Mouse (Mus musculus) spleen, adult 2 months (tissue): ENCODE data around the gene Cnn1. TPM values are rescaled to one million over a fixed set of nuclear protein-coding genes. Genes with fewer than 3 reads are reported as not detected.

Source experiments
- DNase-seq, 2 experiments: peaks; one replicate each; pipeline versions ENCODE4 v3.0.0 to v3.0.0-alpha.2; 2012 to 2021; ENCODE audit warnings: low spot score in 2 of 2, low read depth in 1 of 2
- H3K27ac ChIP-seq: fragments of 200-500 bp; 2 replicates; pipeline ENCODE4 v1.5.1; 2012; ENCODE audit warnings: low read length, inconsistent platforms; ENCODE audit not compliant: insufficient read depth
- H3K27me3 ChIP-seq: fragments of 200-500 bp; 2 replicates; pipeline ENCODE4 v1.6.1; 2012; ENCODE audit warnings: mild to moderate bottlenecking, moderate library complexity, low read length, inconsistent platforms; ENCODE audit not compliant: control insufficient read depth, insufficient read depth
- H3K36me3 ChIP-seq: fragments of 200-500 bp; 2 replicates; pipeline ENCODE4 v1.6.1; 2012; ENCODE audit warnings: mild to moderate bottlenecking, low read length, inconsistent platforms; ENCODE audit not compliant: control insufficient read depth, insufficient read depth
- H3K4me1 ChIP-seq: fragments of 200-500 bp; 2 replicates; pipeline ENCODE4 v1.6.1; 2011; ENCODE audit warnings: inconsistent platforms; ENCODE audit not compliant: control insufficient read depth, insufficient read depth, insufficient read length
- H3K4me3 ChIP-seq: fragments of 200-500 bp; 2 replicates; pipeline ENCODE4 v1.5.1; 2011; ENCODE audit warnings: mild to moderate bottlenecking, inconsistent platforms; ENCODE audit not compliant: insufficient read depth, insufficient read length; ENCODE audit errors: extremely low read depth
- CTCF ChIP-seq: fragments of 200-500 bp; IDR thresholded peaks from 2 replicates; pipeline ENCODE4 v1.5.1; 2011; ENCODE audit warnings: mild to moderate bottlenecking, inconsistent platforms; ENCODE audit not compliant: insufficient read depth, insufficient read length, insufficient replicate concordance; ENCODE audit errors: extremely low read depth
- POLR2A ChIP-seq: fragments of 200-500 bp; IDR thresholded peaks from 2 replicates; pipeline ENCODE4 v1.6.1; 2011; ENCODE audit warnings: low read depth, low read length, inconsistent platforms
- WGBS: fragments of 180-500 bp; shearing (Covaris S2); methylation state at CpG from one replicate; pipeline ENCODE4 v1.1.7; 2018; 5-methylcytosine and 5-hydroxymethylcytosine counted together
- polyA plus RNA-seq: library from polyadenylated mRNA; depleted of rRNA; stranded (reverse); fragments of >200 nt; gene quantifications from 2 replicates; pipeline ENCODE4 v1.2.3, GENCODE M21; 2012

The Cnn1 gene
- polyA plus RNA-seq, 1 experiment = 7.2 TPM

DNA sequence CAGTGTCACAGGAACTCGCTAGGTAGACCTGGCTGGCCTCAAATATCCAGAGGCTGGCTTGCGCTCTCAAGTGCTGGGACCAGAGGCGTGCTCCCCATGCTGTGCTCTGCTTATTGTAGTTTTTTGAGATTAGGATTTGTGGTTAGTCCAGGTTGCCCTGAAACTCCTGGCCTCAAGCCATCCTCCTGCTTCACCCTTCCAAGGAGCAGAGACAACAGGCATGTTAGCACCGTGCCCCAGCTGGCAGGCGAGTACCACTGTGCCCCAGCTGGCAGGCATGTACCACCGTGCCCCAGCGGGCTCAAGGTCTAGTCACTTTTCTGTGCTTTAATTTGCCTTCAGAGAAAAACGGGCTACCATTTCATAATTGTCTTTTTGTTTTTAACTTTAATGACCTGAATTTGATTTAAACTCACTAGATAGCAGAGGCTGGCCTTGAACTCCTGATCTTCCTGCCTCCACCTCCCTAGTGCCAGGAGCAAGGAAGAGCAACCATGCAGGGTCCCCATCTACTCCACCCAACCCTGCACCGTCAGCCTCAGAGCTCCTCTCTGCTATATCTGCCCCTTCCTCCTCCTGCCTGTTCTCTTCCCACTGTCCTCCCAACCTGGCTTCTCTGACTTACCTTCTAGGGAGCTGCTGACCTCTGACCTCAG is 36.1 kb downstream of the Cnn1 start:
- TF ChIP-seq CTCF (no peak), POLR2A (no peak)
- no peak for DNase-seq
- H3K36me3 ChIP-seq = no peaks in the 10 kb centered on the region
- no peak overlapping the region; the same call in 1 of the 2 replicates for H3K4me3 ChIP-seq
- H3K27me3 ChIP-seq = no peaks in the 10 kb centered on the region
- 69% methylated on average over 9 of the region's 9 CpGs for WGBS
- peaks cover 23% of the 10 kb centered on the region; the same call in 1 of the 2 replicates for H3K4me1 ChIP-seq
- peak overlapping the region; percentile 77 for H3K27ac ChIP-seq

DNA sequence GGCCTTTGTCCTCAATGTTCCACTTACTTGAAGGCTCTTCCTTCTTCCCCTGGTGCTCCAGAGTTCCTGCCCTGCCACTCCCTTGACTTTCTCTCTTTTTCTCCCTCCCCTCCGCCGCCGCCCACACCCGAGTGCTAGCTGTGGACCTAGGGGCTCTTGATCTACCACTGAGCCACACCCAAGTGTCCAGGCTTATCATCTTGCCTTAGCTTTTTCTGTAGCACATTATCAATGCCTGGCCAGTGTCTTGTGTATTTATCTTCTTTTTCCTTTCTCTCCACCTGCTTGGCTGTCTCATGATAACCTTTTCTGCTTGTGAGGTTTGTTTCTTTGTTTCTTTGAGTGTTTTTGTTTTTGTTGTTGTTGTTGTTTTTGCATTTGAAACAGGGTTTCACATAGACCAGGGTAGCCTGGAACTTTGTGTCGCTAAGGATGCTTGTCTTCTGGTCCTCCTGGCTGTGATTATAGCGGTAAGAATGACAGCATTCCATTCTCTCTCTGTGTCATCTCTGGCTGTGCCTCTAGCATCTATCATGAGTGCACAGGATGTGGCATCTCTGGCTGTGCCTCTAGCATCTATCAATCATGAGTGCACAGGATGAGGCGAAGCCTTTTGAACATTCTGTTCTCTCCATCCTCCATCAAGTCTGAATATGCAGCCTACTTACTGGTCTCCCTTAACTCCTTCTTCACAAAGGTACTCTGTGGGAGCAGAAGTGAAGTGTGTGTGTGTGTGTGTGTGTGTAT is 36.8 kb downstream of the Cnn1 start, which contains the start of gene Acp5:
Gene Acp5 (minus strand): TSS at position 68 of the 747 bp plus-strand sequence.
- Histone ChIP-seq H3K27me3 (no peaks in the 10 kb centered on the region), H3K36me3 (no peaks in the 10 kb centered on the region), H3K4me3 (no peak within 1 kb of the TSS; the same call in 1 of the 2 replicates), H3K4me1 (peaks cover 16% of the 10 kb centered on the region; the same call in 1 of the 2 replicates), H3K27ac (peak within 1 kb of the TSS; percentile 77)
- no peak for DNase-seq
- 62% methylated on average over 7 of the region's 7 CpGs for WGBS
- TF ChIP-seq CTCF (no peak), POLR2A (no peak)

DNA sequence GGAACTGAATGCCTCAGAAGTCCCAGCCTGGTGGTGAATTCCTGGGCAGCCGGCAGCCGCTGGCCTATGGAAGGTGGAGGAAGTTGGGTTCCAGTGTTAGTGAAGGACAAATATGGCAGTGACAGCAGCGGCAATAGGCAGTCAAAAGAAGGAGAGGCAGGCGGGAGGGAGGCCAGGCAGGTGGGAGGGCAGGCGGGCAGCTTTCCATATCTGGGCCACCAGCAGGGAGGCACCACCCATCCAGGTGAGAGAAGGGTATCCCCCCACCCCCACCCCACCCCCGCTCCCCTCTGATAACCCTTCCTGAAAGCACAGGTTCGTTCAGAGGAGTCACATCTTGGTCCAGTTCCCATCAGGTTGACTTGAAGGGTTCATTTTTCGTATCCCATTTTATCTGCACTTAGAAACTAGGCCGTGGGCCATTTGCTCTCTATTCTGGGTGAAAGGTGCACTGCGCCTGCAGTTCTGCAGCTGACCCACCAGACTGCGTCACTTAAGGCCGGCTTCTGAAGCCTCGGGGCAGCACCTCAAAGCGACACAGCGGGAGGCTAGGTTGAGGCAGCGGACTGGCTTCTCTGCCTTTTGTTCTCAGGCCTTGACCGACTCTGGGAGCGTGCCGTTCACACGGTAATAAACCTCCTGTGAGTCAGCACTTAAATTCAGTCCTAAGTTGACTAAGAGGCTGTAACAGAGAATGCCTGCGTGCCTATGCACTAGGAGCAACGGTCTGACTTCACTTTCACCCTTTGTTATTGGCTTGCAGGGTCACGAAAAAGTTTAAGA is 37.9 kb downstream of the Cnn1 start:
- TF ChIP-seq CTCF (no peak), POLR2A (no peak)
- peak overlapping the region; percentile 77 for H3K27ac ChIP-seq

DNA sequence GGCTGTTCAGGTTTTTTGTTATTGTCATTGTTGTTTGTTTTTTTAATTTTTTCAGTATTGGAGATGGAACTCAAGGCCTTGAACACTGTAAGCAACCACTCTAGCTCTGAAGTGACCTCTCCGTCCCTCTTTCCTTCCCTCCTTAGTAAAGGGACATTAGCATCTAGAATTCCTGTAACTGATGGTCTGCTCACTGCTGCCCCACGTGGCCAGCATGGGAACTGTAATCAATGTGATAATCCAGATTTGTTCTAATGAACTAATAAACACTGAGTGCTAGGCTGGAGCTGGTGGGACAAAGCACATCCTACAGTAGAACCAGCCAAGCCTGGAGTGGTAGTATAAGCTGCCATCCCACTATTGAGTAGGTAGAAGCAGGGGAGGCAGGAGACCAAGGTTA is 39.5 kb downstream of the Cnn1 start:
- Histone ChIP-seq H3K36me3 (no peaks in the 10 kb centered on the region), H3K27ac (no peak overlapping the region), H3K27me3 (no peaks in the 10 kb centered on the region), H3K4me3 (no peak overlapping the region), H3K4me1 (peaks cover 12% of the 10 kb centered on the region; the same call in 1 of the 2 replicates)
- 35% methylated on average over 2 of the region's 2 CpGs for WGBS
- TF ChIP-seq POLR2A (no peak), CTCF (peak; percentile 52; the same call in 1 of the 2 replicates)
- DNase-seq = no peak

More for the DNA sequence above, 37.9 kb downstream of the Cnn1 start:
- peaks cover 16% of the 10 kb centered on the region; the same call in 1 of the 2 replicates for H3K4me1 ChIP-seq
- 77% methylated on average over 23 of the region's 23 CpGs for WGBS
- no peak for DNase-seq
- H3K27me3 ChIP-seq = no peaks in the 10 kb centered on the region
- H3K36me3 ChIP-seq = no peaks in the 10 kb centered on the region
- H3K4me3 ChIP-seq = no peak overlapping the region

DNA sequence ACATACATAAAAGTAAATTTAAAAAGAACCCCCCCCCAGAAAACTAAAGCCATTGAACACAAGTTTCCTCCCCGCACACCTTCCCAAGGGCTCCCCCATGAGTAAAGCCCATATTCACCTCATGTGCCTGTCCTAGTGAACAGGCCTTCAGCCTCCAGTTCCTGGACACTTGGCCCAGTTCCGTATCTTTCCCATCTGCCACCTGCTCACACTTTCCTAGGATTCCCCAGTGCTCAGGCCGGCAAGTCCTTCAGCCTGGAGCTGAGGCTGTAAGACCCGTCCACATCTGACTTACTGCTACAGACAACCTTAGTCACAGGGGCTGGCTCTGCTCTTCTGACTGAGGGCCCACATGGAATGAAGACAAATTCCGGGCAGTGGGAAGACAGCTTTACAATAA is 40.7 kb downstream of the Cnn1 start:
- 96% methylated on average over 5 of the region's 5 CpGs for WGBS
- Histone ChIP-seq H3K36me3 (no peaks in the 10 kb centered on the region), H3K4me1 (peaks cover 4% of the 10 kb centered on the region; the same call in 1 of the 2 replicates), H3K27me3 (no peaks in the 10 kb centered on the region), H3K27ac (no peak overlapping the region), H3K4me3 (no peak overlapping the region)
- DNase-seq = no peak
- no peak for TF ChIP-seq POLR2A

DNA sequence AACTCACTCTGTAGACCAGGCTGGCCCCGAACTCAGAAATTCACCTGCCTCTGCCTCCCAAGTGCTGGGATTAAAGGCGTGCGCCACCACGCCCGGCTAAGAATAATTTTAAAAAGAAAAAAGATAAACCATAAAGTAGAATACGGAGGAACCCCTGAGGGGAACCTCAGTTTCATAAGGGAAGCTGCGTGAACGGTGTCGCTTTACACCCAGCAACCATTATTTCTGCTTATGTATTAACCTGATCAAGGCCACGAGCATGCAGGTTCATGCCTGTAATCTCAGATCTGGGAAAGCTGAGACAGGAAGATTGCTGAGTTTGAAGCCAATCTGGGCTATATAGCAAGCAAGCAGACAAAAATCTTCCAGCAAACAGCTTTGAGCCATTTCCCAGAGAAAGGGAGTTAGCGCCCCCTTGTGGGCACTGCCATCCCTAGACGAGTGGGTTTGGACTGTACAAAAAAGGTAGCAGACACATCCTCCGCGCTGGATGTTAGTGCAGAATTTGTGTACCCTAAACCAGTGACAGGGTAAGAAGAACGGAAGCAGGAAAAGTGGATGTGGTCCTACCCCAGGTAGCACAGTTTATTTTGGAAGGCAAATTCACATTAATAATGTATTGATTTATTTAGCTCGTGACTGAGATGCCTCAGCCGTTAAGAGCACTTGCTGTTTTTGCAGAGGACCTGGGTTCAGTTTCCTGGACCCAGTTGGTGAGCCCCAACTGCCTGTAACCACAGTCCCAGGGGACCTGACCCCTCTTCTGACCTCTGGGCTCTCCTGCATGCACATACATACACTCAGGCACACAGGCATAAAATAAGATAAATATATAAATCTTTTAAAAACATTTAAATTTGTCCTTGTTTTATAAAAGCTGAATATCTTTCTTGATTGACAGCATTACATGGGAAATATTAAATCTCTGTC is 44.4 kb downstream of the Cnn1 start:
- H3K4me3 ChIP-seq = no peak overlapping the region
- H3K4me1 ChIP-seq = no peaks in the 10 kb centered on the region; the same call in 1 of the 2 replicates
- WGBS = 20% methylated on average over 17 of the region's 17 CpGs
- H3K36me3 ChIP-seq = no peaks in the 10 kb centered on the region
- H3K27me3 ChIP-seq = no peaks in the 10 kb centered on the region
- peak overlapping the region; percentile 74; the same call in 1 of the 2 replicates for H3K27ac ChIP-seq
- TF ChIP-seq POLR2A = no peak
- TF ChIP-seq CTCF = peak; percentile 81; the same call in 1 of the 2 replicates
- peak; percentile 78 to 86 for DNase-seq
